Mouse (Mus musculus): Measurements from ENCODE around the gene Atp6v0a1.

Gene Atp6v0a1

GRCm38 (mm10) chr11:101084811-101085210, 75.6 kb downstream of the Atp6v0a1 start:
- DNase-seq (ENCODE audit: low read depth, low spot score): no peak

GRCm38 (mm10) chr11:101085617-101086322, 76.5 kb downstream of the Atp6v0a1 start:
- DNase-seq (ENCODE audit: low read depth, low spot score): no peak

- no peak for DNase-seq (ENCODE audit: low read depth, low spot score)
Observed at GRCm38 (mm10) chr11:101086323-101086674, 77.0 kb downstream of the Atp6v0a1 start.

- peak; percentile 94 for DNase-seq (ENCODE audit: low read depth, low spot score)
Observed at GRCm38 (mm10) chr11:101086756-101087681, 77.8 kb downstream of the Atp6v0a1 start, which contains the start of gene Mlx. Gene Mlx, plus strand, starts transcription at chr11:101087277.

GRCm38 (mm10) chr11:101087682-101088055, 78.4 kb downstream of the Atp6v0a1 start:
- no peak for DNase-seq (ENCODE audit: low read depth, low spot score)

GRCm38 (mm10) chr11:101089931-101090330, 80.7 kb downstream of the Atp6v0a1 start:
- DNase-seq (ENCODE audit: low read depth, low spot score): no peak

GRCm38 (mm10) chr11:101094930-101095313, 85.7 kb downstream of the Atp6v0a1 start:
- no peak for DNase-seq (ENCODE audit: low read depth, low spot score)

GRCm38 (mm10) chr11:101095314-101096024, 86.2 kb downstream of the Atp6v0a1 start, which contains the start of gene Psmc3ip:
Gene Psmc3ip, minus strand, starts transcription at chr11:101095436.
- DNase-seq (ENCODE audit: low read depth, low spot score): peak; percentile 91

GRCm38 (mm10) chr11:101098231-101098630, 89.0 kb downstream of the Atp6v0a1 start:
- no peak for DNase-seq (ENCODE audit: low read depth, low spot score)

- DNase-seq (ENCODE audit: low read depth, low spot score): no peak
Observed at GRCm38 (mm10) chr11:101103011-101103410, 93.8 kb downstream of the Atp6v0a1 start.

- no peak for DNase-seq (ENCODE audit: low read depth, low spot score)
Observed at GRCm38 (mm10) chr11:101109351-101109750, 100.1 kb downstream of the Atp6v0a1 start.

GRCm38 (mm10) chr11:101110708-101111107, 101.5 kb downstream of the Atp6v0a1 start:
- no peak for DNase-seq (ENCODE audit: low read depth, low spot score)

GRCm38 (mm10) chr11:101111178-101111577, 101.9 kb downstream of the Atp6v0a1 start:
- no peak for DNase-seq (ENCODE audit: low read depth, low spot score)

GRCm38 (mm10) chr11:101112186-101112585, 102.9 kb downstream of the Atp6v0a1 start:
- DNase-seq (ENCODE audit: low read depth, low spot score): no peak

All from telencephalon, adult 2 months (tissue).